Mouse (Mus musculus) layer of hippocampus, adult 8-10 months (tissue): ENCODE measurements around the gene Popdc3. TPM values are rescaled to one million over a fixed set of nuclear protein-coding genes. Genes with fewer than 3 reads are reported as not detected.
"Not testable (repeated sequence)": the region's sequence is repeated elsewhere in the genome, so short reads cannot be mapped to it uniquely, and the experiment has no call there.

Source experiments
- DNase-seq, 2 experiments: peaks; one replicate each; pipeline ENCODE4 v3.0.0; 2022; ENCODE audit warnings: low spot score in 2 of 2
- total RNA-seq, 4 experiments: library from RNA; stranded (reverse); gene quantifications; 2 replicates each; pipeline ENCODE4 v1.2.4; 2022

Gene Popdc3
- total RNA-seq, 4 experiments from 2014 or later, result 3.9 to 7.5 (median 6.2) TPM

DNA sequence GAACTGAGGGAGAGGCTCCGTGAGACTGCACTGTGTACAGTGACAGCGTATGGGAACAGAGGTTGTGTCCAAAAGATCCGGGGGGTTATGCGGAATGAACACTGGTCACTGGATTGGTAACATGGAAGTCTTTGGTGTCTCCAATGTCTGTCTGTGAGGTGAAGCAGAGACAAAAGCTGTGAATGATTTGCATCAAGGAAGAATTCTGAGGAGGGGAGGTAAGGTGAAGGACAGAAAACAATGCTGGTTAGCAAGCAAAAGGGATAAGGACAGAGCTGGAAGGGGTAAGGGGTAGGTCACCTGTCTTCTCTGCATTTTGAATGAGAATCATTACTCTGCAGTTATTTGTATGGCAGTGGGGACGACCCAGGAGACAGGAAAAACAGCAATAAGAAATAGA is 16.6 kb downstream of the Popdc3 start:
- DNase-seq, result no peak

DNA sequence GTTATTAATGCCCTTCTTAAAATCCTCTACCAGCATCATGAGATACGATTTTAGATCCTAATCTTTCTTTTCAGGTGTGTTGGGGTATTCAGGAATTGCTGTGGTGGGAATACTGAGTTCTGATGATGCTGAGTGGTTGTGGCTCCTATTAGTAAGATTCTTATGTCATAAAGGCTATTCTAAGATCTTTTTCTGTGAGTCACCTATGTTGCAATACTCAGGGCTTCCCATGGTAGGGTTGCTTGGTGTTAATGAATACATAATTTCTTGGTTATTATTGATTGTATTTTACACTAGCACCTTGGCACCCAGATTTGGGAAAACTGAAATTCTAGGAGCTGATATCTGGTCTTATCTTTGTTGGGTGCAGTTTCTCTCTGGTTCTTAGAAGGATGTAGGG is 26.7 kb downstream of the Popdc3 start:
- no peak for DNase-seq

DNA sequence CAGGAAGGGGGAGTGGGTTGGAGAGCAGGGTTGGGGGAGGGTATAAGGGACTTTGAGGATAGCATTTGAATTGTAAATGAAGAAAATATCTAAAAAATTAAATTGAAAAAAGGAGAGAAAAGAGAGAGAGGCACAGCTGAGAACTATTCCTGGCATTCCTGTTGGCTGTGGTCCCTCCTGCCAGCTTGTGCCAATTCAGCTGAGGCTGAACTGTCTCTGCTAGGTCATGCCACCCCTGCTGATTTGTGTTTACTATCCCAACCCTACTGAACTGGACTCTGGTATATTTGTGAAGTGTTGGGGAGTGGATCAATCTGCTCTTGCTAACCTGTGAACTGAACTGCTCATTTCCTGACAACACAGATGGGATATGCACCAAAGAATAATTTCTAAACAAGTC is 32.3 kb downstream of the Popdc3 start:
- no peak for DNase-seq

DNA sequence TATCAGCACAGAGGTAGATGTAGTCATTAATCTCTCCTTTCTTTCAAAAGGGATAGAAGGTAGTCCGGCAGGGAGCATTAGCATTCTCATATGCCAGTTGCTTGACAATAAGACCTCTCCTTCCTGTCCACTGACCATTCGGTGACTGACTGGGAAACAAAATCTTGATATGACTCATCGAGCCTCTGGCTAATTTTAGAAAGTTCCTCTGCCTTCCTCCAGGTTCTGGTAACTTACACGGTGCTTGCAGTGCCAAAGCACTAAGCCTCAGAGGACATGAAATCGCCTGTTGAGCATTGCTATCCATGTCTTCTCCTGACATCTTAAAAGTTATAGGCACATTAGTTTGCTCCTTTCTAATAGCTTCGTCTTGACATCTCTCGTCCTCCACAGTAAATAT is 38.8 kb downstream of the Popdc3 start:
- no peak for DNase-seq

DNA sequence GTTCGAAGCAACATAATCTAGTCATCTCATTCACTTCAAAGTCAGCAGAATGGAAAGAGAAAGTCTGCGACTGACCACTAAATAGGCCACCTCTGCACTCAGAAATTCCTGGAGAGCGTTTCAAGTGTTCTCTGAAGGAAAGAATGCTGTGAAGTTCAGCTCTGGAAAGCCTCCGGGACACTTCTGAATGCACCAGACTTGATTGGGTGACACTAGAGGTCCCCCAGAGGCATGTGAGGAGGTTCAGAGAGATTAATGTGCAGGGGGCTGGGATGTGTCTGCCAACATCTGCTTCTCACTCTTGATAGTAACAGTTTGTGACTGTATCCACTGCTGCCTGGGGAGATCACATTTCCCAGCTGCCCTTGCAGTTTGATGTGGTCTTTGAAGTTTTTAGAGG is 52.1 kb downstream of the Popdc3 start:
- no peak for DNase-seq

DNA sequence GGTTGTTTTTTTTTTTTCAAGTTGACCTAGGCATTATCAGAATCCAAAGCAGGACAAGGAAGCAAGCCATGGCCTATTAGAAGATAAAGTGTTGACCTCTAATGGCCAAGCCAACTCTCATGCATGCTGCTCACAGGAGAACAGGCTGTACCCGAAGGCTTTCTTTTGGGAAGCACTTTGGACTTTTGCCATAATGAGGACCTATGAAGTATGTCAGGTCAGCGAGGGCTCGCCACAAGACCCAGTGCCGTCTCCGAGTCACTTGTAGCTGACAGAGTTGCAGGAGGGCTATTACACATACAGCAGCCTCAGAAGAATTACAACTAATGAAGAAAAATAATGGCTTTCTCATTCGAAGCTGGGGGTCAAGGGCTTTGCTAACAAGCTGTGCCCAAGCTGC is 55.5 kb downstream of the Popdc3 start:
- no peak for DNase-seq

DNA sequence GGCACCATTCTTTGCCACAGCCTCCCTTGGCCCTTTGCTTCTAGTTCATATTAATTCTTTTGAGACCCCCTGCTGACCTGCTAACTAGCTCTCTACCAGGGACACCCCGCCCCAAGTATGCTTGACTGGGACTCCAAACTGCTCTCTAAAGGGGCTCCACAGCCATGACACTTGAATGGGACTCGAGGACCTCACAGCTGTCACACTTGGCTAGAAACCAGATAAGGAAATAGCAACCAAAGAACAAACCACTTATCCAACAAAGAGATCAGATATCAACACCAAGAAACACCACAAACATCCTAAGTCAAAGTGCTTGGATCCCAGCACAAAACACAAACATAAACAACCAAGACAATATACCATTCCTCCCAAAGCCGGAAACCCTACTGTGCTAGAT is 58.4 kb downstream of the Popdc3 start:
- no peak for DNase-seq

DNA sequence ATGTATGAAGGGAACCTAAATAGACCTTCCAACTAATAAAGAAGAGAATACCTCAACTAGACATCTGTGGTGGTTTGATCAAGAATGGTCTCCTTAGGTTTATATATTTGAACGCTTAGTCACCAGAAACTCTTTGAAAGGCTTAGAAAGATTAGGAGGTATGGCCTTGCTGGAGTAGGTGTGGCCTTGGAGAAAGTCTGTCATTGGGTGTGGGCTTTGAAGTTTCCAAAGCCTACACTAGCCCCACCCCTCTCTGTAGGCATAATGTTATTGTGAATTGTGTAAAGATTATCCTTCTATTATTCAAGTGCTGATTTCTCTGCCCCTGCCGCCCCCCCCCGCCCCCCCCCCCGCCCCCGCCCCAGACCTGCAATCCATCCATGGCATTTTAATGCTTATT is 59.6 kb downstream of the Popdc3 start:
- DNase-seq, result no peak

DNA sequence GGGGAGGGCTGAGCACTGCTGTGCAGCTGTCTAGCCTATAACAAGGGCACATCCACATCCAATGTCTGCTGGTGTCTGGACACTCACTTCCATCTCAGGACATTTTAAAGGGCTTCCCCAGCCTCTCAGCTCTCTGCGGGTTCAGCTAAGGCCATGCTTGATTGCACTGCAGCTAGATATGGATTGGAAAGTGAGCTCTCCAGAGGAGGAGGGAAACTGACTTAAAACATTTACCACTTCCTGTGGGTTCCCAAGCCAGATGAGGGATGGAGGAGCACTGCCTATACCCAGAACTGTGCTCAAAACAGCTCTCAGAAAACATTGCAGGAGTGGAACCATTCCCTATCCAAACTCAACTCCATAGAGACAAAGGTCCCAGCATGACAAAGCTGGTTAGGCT is 82.6 kb downstream of the Popdc3 start:
- DNase-seq, result no peak

DNA sequence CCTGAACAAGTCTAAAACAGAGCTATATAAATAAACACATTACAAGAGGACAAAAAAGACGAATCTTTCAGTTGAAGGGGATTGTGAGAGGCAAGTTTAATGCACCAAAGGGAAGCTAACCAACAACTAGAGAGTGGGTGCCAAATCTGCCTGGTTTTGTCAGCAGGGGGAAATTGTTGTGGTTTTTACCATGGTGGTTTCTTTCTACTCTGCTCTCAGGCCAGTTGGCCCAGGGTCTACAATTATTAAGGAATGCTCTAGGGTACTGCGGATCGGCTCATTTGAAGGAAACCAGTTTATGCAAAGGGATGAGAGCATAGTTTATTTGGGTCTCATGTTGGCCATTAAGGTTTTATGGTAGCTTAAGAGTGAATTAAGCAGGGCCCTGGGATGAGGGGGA is 84.2 kb downstream of the Popdc3 start:
- no peak for DNase-seq

DNA sequence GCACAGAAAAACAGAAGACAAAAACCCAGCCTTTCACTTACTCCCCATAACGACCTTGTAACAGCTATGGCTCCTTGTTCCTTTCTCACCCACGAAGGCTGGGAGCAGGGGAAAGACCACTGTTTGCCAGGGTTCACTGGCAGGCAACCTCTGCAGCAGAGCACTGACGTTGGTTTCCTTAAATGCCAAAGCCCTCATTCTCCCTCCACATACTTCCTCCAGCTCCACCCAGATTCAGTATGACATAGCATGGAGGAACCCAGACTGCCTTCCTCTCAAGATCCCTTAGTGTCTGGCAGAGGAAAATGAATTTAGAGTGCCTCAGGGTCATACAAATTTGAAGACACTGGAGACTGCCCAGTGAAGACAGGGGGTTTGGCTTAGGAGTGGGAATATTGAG is 98.6 kb downstream of the Popdc3 start:
- no peak for DNase-seq

DNA sequence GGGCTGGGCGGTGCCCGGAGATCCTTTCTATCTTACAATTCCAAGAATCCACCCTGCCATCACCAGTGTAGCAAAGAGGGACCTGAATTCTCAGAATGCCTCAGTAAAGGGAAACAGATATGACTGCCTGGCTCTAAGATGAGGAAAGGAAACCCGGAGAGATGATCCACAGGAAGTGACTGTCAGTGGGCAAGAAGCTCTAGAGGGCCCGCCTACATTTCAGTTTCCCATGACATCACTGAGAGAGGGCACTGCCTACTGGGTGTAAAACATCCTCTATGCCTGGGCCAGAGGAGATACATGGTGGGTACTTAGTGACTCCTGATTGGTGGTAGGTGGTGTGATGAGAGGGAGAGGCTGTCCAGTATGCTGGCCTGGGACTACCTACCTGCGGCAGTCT is 99.1 kb downstream of the Popdc3 start:
- DNase-seq, result no peak

DNA sequence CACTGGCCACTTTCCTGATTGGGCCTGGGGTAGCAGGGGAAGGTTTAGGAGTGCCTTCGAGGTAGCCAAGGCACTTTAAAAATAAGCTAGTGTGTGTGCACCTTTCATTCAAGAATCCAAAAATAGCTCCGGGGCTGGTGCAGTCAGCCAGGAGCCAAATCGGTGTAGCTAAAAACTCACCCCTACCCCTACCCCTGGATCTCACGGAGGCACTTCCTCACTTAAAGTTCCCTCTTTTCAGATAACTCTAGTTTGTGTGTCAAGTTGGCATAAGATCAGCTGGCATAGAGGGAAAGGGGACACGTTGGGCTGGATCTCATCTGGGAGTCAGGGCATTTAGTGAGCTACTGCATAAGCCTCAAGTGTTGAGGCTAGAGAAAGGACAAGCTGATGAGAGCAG is 107.8 kb downstream of the Popdc3 start:
- no peak for DNase-seq

DNA sequence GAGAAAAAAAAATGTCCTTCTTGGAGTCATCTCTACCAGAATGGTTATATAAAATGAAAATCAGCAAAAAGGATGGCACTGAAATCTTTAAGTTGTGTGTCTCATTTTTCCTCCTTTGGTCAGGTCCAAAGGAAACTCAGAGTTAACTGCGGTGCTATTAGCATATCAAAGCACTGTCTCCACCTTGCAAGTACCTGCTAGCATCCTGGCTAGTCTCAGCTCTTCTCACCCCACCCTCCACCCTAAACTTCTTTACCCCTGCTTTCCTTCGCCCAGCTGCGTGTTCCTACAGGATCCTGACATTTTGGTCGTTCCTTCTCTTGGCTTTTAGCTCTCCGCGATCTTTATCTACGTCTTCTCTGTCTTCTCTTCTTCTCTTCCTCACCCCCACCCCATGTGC is 110.5 kb downstream of the Popdc3 start:
- no peak for DNase-seq

DNA sequence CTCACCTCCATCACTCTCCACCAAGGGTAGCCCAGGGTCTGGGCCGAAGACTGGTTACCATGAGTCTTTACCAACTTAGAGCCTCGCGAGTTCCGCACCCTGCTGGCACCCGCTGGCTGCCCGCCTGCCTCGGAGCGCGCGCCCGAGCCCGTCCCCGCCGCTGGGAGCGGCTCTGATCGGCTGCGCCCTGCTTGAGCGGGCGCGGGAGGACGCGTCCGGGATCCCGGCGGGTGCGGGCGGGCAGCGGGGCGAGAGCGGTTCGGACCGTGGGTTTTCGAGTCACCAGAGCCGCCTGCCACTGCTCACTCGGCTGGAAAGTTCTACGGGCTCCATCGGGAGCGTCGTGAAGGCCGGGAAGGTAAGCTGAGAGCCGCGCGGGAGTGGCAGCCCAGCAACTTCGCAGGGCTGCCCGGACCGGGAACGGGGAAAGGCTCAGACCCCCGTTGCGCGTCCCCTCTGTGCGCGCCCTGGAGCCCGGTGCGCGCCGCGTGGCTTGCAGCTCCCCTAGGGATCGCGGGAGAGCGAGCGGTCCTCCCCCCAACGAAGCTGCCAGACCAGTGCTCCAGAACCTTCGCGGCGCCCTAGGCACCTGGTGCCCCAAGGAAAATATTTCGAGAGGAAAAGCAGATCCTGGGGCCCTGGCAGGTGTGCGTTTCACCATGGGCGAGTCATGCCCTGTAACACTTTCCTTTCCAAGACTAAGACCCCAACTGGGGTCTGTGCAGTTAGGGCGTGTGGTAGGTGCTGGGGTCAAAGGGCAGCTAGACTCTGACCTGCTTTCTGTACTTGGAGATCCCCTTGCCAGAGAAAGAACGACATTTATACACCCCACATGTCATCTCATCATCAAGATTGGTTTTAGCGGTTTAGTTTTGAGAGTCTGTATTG is 111.6 kb downstream of the Popdc3 start:
- no peak for DNase-seq

DNA sequence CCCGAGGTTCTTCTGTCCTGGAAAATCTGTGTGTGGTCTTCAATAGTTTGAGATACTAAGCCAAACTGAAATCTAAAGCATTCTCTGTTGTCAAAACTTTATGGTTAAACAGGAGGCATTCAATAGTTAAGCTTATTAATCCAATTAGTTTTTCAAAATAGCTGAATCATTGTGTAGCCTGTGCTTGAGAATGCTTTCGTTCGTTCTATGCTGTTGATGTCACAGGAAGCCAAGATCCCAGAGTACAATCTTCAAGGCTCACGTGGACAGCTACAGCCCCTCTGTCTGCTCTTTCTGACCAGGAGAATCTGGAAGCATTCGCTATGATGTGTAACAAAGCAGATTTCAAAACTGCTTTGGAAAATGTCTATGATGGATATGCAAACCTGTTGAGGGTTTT is 112.7 kb downstream of the Popdc3 start:
- DNase-seq, result no peak

DNA sequence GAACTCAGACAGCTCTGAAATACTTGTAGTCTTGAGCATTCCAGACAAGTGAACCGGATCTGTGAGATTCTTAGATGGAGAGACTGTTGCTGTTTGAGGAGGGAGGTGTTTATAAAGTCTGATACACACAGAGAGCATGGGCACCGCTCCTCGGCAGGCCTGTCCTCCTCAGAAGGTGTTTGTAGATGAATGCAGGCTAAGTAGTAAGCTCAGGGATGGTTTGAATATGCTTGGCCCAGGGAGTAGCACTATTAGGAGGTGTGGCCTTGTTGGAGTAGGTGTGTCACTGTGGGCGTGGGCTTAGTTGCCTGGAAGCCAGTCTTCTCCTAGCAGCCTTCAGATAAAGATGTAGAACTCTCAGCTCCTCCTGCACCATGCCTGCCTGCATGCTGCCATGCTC is 114.3 kb downstream of the Popdc3 start:
- not testable (repeated sequence) for DNase-seq

DNA sequence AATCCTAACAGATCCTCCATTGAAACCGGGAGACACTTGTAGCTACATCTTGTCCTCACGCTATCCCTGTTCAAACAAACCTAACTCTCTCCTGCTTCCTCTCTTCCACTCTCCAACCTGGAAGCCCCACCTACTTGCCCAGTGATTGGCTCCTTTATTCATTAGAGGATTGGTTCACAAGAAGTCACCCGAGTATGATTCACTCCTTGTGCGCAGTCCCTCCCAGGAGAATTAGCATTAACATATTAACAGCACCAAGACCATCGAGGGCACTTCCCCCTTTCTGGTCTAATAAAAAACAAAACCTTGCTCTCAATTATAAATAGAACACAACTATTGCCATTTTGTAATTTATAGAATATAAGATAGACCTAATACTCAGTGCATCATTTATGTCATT is 117.2 kb downstream of the Popdc3 start:
- no peak for DNase-seq

DNA sequence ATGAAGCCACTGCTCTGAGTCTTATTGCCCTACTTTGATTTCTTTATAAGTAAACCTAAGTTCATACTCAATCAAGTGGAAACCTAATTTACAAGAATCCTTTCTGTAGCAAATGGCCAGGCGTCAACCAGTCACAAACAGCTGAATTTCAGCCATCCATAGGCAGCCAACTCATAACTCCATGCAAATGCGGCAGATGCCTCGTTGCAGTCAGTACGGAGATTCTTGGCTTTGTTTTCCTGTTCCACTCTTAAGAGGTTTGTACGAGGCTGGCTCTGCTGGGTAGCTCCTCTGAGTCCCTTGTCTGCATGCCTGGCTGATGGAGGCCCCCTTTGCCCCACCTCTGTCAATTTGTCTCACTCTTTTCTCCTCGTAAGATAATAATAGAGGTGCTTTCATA is 120.6 kb downstream of the Popdc3 start:
- DNase-seq, result no peak

DNA sequence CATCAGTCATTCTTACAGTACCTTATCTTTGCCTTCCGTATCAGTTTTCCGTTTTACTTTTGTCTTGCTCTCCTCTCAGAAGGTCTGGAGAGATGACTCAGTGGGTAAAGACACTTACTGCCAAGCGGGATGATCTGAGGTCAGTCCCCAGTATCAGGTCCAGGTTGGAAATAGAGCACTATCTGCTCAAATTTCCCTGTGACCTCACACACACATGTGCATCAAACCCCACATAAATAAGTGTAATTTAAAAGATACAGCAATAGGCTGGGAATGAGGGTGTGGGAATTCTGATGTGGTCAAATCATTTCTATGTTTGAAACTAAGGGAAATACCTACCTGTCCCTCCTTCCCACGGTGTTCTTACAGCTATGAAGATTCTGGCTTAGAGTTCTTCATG is 121.6 kb downstream of the Popdc3 start:
- DNase-seq, result no peak

DNA sequence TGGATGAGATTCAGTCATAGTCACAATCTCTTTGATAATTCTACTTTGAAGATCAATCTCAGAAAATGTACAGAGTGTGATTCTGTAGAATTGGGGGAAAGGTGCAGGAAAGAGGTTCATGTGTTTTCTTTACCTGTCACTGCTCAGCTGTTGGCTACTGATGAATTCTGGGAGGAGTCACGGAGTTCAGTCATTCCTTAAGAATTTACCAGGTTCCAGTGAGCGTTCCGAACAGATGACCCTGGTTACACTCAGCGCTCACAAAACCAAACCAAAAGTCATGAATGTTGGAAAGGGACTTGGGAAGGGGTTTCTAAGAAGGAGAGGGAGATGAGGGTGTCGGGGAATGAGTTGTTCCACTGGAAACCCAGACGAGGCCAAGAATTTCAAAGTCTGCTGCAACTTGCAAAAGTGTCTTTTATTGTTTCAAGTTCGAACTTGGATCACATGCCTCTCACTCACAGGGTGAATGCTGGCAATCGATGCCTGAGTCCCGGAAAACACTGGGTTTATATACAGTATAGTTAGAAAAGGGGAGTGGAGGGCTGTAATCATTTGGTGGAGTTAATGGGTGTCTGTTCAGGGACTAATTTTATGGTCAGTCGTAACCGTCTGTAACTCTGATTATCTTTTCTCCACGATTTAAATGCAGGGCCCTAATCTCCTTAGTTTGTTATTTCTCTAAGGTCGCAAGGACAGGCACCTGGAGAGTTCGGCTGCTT is 125.6 kb downstream of the Popdc3 start:
- DNase-seq, result no peak

DNA sequence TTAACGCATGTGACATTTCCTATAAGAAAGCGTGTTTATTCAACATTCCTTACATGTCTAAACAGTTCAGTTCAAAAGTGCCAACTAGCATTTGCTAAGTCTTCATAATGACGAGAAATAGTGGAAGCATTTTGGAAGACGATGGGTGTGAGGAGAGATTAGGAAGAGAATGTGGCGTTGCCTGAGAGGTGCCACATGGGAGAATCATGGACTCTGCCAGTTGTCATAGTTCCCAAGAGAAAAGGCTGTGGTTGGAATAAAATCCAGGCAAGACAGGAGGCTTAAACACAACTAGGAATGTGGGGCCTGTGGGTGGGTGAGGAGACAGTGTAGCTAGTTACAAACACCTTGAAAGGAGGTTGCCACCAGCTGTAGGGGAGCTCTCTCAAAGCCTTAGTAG is 127.3 kb downstream of the Popdc3 start:
- DNase-seq, result no peak

DNA sequence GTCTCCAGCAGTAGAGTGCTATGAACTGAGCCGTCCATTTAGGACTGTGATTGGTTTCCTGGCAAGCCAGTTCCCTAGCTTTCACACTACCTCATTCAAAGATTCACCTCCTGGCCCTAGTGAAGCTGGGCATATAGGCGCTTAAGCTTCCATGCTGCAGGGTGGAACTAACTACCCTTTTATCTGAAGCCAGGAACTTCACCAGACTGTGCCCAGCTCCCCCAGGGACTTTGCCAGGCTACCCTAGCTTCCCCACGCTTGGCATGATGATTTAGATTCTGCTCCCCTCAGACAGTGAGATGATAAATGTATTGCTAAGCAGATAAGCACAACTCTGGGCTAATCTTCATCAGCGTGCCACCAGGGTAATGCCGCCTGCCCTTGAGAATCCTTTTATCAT is 133.2 kb downstream of the Popdc3 start:
- no peak for DNase-seq
